Mouse (Mus musculus) embryonic facial prominence, embryonic 10.5 days (tissue): ENCODE measurements around the gene Ggps1. TPM values are rescaled to one million over a fixed set of nuclear protein-coding genes. Genes with fewer than 3 reads are reported as not detected.
"Not testable (repeated sequence)": the region's sequence is repeated elsewhere in the genome, so short reads cannot be mapped to it uniquely, and the experiment has no call there.

Source experiments
- DNase-seq: peaks from one replicate; pipeline ENCODE4 v3.0.0-alpha.2; 2017; ENCODE audit warnings: low spot score
- H3K27ac ChIP-seq: fragments of 300-500 bp; sonication (generic); replicated peaks from 2 replicates; pipeline ENCODE4 v1.5.1; 2016; ENCODE audit warnings: mild to moderate bottlenecking
- H3K27me3 ChIP-seq: fragments of 300-500 bp; sonication (generic); replicated peaks from 2 replicates; pipeline ENCODE4 v1.6.1; 2016; ENCODE audit warnings: low read depth, mild to moderate bottlenecking; ENCODE audit not compliant: poor library complexity, severe bottlenecking
- H3K36me3 ChIP-seq: fragments of 300-500 bp; sonication (generic); replicated peaks from 2 replicates; pipeline ENCODE4 v1.6.1; 2016; ENCODE audit warnings: mild to moderate bottlenecking, moderate library complexity
- H3K4me1 ChIP-seq: fragments of 300-500 bp; sonication (generic); 2 replicates; pipeline ENCODE4 v1.6.1; 2016
- H3K4me3 ChIP-seq: fragments of 300-500 bp; sonication (generic); 2 replicates; pipeline ENCODE4 v1.5.1; 2016; ENCODE audit warnings: mild to moderate bottlenecking, moderate library complexity
- H3K9me3 ChIP-seq: fragments of 300-500 bp; sonication (generic); 2 replicates; pipeline ENCODE4 v1.6.1; 2016; ENCODE audit warnings: mild to moderate bottlenecking
- WGBS: fragments of 180-500 bp; shearing (Covaris S2); methylation state at CpG from one replicate; pipeline ENCODE4 v1.1.7; 2016; 5-methylcytosine and 5-hydroxymethylcytosine counted together
- polyA plus RNA-seq: library from polyadenylated mRNA; unstranded; fragments of >200 nt; fragmentation: Nextera tagmentation; extraction: Ambion mirVana; gene quantifications from 2 replicates; pipeline ENCODE4 v1.2.1, GENCODE M21; 2016

Gene Ggps1
- polyA plus RNA-seq, 1 experiment from 2014 or later = 61.0 TPM

- Histone ChIP-seq H3K4me1 (peaks cover 9% of the 10 kb centered on the region), H3K4me3 (no peak overlapping the region), H3K9me3 (no peaks in the 10 kb centered on the region)
These were observed 29.3 kb downstream of the Ggps1 start for GRCm38 (mm10) chr13:14034073-14034348.

GRCm38 (mm10) chr13:14033309-14034072 is 29.8 kb downstream of the Ggps1 start:
- 94% methylated on average over 5 of the region's 5 CpGs for WGBS
- no peak overlapping the region for H3K4me3 ChIP-seq
- no peak overlapping the region for H3K27ac ChIP-seq
- peaks cover 4% of the 10 kb centered on the region for H3K4me1 ChIP-seq
- H3K9me3 ChIP-seq = no peaks in the 10 kb centered on the region
- no peaks in the 10 kb centered on the region for H3K27me3 ChIP-seq
- peaks cover 17% of the 10 kb centered on the region for H3K36me3 ChIP-seq
- DNase-seq = no peak

More at GRCm38 (mm10) chr13:14034073-14034348, 29.3 kb downstream of the Ggps1 start:
- Histone ChIP-seq H3K36me3 (peaks cover 11% of the 10 kb centered on the region), H3K27ac (no peak overlapping the region), H3K27me3 (no peaks in the 10 kb centered on the region)
- DNase-seq = no peak

GRCm38 (mm10) chr13:14026154-14026820 is 37.0 kb downstream of the Ggps1 start:
- H3K4me1 ChIP-seq = no peaks in the 10 kb centered on the region
- H3K27me3 ChIP-seq = no peaks in the 10 kb centered on the region
- H3K36me3 ChIP-seq = peaks cover 37% of the 10 kb centered on the region
- no peak for DNase-seq
- WGBS = 95% methylated on average over 6 of the region's 6 CpGs
- no peak overlapping the region for H3K27ac ChIP-seq
- no peak overlapping the region for H3K4me3 ChIP-seq
- H3K9me3 ChIP-seq = no peaks in the 10 kb centered on the region

- Histone ChIP-seq H3K36me3 (peaks cover 37% of the 10 kb centered on the region), H3K4me1 (no peaks in the 10 kb centered on the region), H3K27me3 (no peaks in the 10 kb centered on the region), H3K4me3 (no peak overlapping the region), H3K9me3 (no peaks in the 10 kb centered on the region), H3K27ac (no peak overlapping the region)
- WGBS = 95% methylated on average over 6 of the region's 6 CpGs
- DNase-seq = no peak
These were observed 37.7 kb downstream of the Ggps1 start for GRCm38 (mm10) chr13:14025554-14025953.

GRCm38 (mm10) chr13:14021417-14021816 is 41.9 kb downstream of the Ggps1 start:
- H3K4me1 ChIP-seq, H3K27ac ChIP-seq, H3K4me3 ChIP-seq, DNase-seq, H3K27me3 ChIP-seq, H3K9me3 ChIP-seq: not testable (repeated sequence)
- WGBS = 82% methylated on average over 12 of the region's 12 CpGs
- H3K36me3 ChIP-seq = peaks cover 44% of the 10 kb centered on the region

GRCm38 (mm10) chr13:14018852-14019251 is 44.4 kb downstream of the Ggps1 start:
- Histone ChIP-seq H3K27me3 (no peaks in the 10 kb centered on the region), H3K4me1 (no peaks in the 10 kb centered on the region), H3K27ac (no peak overlapping the region), H3K4me3 (no peak overlapping the region), H3K36me3 (peaks cover 57% of the 10 kb centered on the region), H3K9me3 (no peaks in the 10 kb centered on the region)
- WGBS = 97% methylated on average over 3 of the region's 3 CpGs
- DNase-seq = no peak

GRCm38 (mm10) chr13:14018283-14018682 is 45.0 kb downstream of the Ggps1 start:
- Histone ChIP-seq H3K4me3 (no peak overlapping the region), H3K27me3 (no peaks in the 10 kb centered on the region), H3K9me3 (no peaks in the 10 kb centered on the region), H3K4me1 (no peaks in the 10 kb centered on the region), H3K27ac (no peak overlapping the region), H3K36me3 (peaks cover 62% of the 10 kb centered on the region)
- no peak for DNase-seq

GRCm38 (mm10) chr13:14015609-14016008 is 47.7 kb downstream of the Ggps1 start:
- H3K36me3 ChIP-seq = peaks cover 85% of the 10 kb centered on the region
- H3K27me3 ChIP-seq = no peaks in the 10 kb centered on the region
- H3K9me3 ChIP-seq = no peaks in the 10 kb centered on the region
- H3K4me3 ChIP-seq = no peak overlapping the region
- DNase-seq = no peak
- H3K27ac ChIP-seq = no peak overlapping the region
- 92% methylated on average over 6 of the region's 6 CpGs for WGBS
- H3K4me1 ChIP-seq = no peaks in the 10 kb centered on the region

GRCm38 (mm10) chr13:14014540-14014939 is 48.7 kb downstream of the Ggps1 start:
- Histone ChIP-seq H3K4me3 (no peak overlapping the region), H3K27me3 (no peaks in the 10 kb centered on the region), H3K27ac (no peak overlapping the region), H3K4me1 (no peaks in the 10 kb centered on the region), H3K9me3 (no peaks in the 10 kb centered on the region), H3K36me3 (peaks cover 90% of the 10 kb centered on the region)
- no peak for DNase-seq
- WGBS = 92% methylated on average over 4 of the region's 4 CpGs

GRCm38 (mm10) chr13:14014001-14014400 is 49.3 kb downstream of the Ggps1 start:
- Histone ChIP-seq H3K27me3 (no peaks in the 10 kb centered on the region), H3K36me3 (peaks cover 90% of the 10 kb centered on the region), H3K9me3 (no peaks in the 10 kb centered on the region), H3K27ac (no peak overlapping the region), H3K4me3 (no peak overlapping the region), H3K4me1 (no peaks in the 10 kb centered on the region)
- no peak for DNase-seq
- WGBS = 91% methylated on average over 2 of the region's 2 CpGs

- no peak for DNase-seq
- peaks cover 77% of the 10 kb centered on the region for H3K36me3 ChIP-seq
- WGBS = 95% methylated on average over 4 of the region's 4 CpGs
- H3K27ac ChIP-seq = no peak overlapping the region
- no peaks in the 10 kb centered on the region for H3K4me1 ChIP-seq
- H3K9me3 ChIP-seq = no peaks in the 10 kb centered on the region
- H3K27me3 ChIP-seq = no peaks in the 10 kb centered on the region
- H3K4me3 ChIP-seq = no peak overlapping the region
These were observed 51.8 kb downstream of the Ggps1 start for GRCm38 (mm10) chr13:14011454-14011995.

GRCm38 (mm10) chr13:14006056-14006455 is 57.2 kb downstream of the Ggps1 start:
- no peak overlapping the region for H3K27ac ChIP-seq
- no peaks in the 10 kb centered on the region for H3K4me1 ChIP-seq
- H3K36me3 ChIP-seq = peaks cover 82% of the 10 kb centered on the region
- no peak for DNase-seq
- H3K27me3 ChIP-seq = no peaks in the 10 kb centered on the region
- no peak overlapping the region for H3K4me3 ChIP-seq
- no peaks in the 10 kb centered on the region for H3K9me3 ChIP-seq
- WGBS = 71% methylated on average over 2 of the region's 2 CpGs

- Histone ChIP-seq H3K36me3 (peaks cover 84% of the 10 kb centered on the region), H3K9me3 (no peaks in the 10 kb centered on the region), H3K27ac (no peak overlapping the region), H3K27me3 (no peaks in the 10 kb centered on the region), H3K4me1 (no peaks in the 10 kb centered on the region), H3K4me3 (no peak overlapping the region)
- no peak for DNase-seq
- WGBS = 93% methylated on average over 5 of the region's 5 CpGs
These were observed 58.3 kb downstream of the Ggps1 start for GRCm38 (mm10) chr13:14004999-14005398.
